Mouse (Mus musculus): Measurements from ENCODE around the gene Gm20772. TPM values are rescaled to one million over a fixed set of nuclear protein-coding genes. Genes with fewer than 3 reads are reported as not detected.
"Not testable (repeated sequence)": the region's sequence is repeated elsewhere in the genome, so short reads cannot be mapped to it uniquely, and the experiment has no call there.

Gene Gm20772
- not detected in 2 replicates for polyA plus RNA-seq (2012; ENCODE audit: insufficient read depth, insufficient read length, missing spikeins)

GRCm38 (mm10) chrY:17874441-17874840, at the start of gene Gm20772, which contains the start of gene Gm20831:
Gene Gm20772, plus strand, starts transcription at chrY:17874741.
Gene Gm20831, plus strand, starts transcription at chrY:17874741.
- not testable (repeated sequence) for H3K4me1 ChIP-seq (ENCODE audit: control insufficient read depth, insufficient read depth, low read length); H3K27ac ChIP-seq (ENCODE audit: insufficient read depth, low read depth, low read length); H3K4me3 ChIP-seq (ENCODE audit: insufficient read depth, low read length)

GRCm38 (mm10) chrY:17846166-17846565, 28.4 kb upstream of the Gm20772 start, which contains the start of gene Gm21904:
Gene Gm21904, minus strand, starts transcription at chrY:17846266.
- H3K4me1 ChIP-seq (ENCODE audit: control insufficient read depth, insufficient read depth, low read length); H3K4me3 ChIP-seq (ENCODE audit: insufficient read depth, low read length); H3K27ac ChIP-seq (ENCODE audit: insufficient read depth, low read depth, low read length): not testable (repeated sequence)

Other genes starting within 250 kb of the Gm20772 start
- gene Gm21904, start 28.5 kb upstream of the Gm20772 start, polyA plus RNA-seq (2012; ENCODE audit: insufficient read depth, insufficient read length, missing spikeins): not detected in 2 replicates
- not detected in 2 replicates for gene Gm20831, start within 50 bp of the Gm20772 start, polyA plus RNA-seq (2012; ENCODE audit: insufficient read depth, insufficient read length, missing spikeins)
- gene Srsy, start 62.6 kb downstream of the Gm20772 start, polyA plus RNA-seq (2012; ENCODE audit: insufficient read depth, insufficient read length, missing spikeins): not detected in 2 replicates
- gene Gm21764, start 187.1 kb downstream of the Gm20772 start, polyA plus RNA-seq (2012; ENCODE audit: insufficient read depth, insufficient read length, missing spikeins): not detected in 2 replicates
- gene Ssty1, start 214.4 kb downstream of the Gm20772 start, polyA plus RNA-seq (2012; ENCODE audit: insufficient read depth, insufficient read length, missing spikeins): not detected in 2 replicates